Mouse (Mus musculus): ENCODE data around the gene Orm1. TPM values are rescaled to one million over a fixed set of nuclear protein-coding genes. Genes with fewer than 3 reads are reported as not detected.

Orm1 gene
- polyA plus RNA-seq, 1 experiment from 2014 or later, result 2.7 TPM

Other genes with a start within 250 kb of the Orm1 start
- gene Ambp, start 189.8 kb upstream of the Orm1 start, polyA plus RNA-seq (2015; fragmentation: Nextera tagmentation; extraction: Ambion mirVana), result 0.31 and 0.85 TPM in 2 replicates
- 0.19 and 0.26 TPM in 2 replicates for gene Kif12, start 172.4 kb upstream of the Orm1 start, polyA plus RNA-seq (2015; fragmentation: Nextera tagmentation; extraction: Ambion mirVana)
- gene Col27a1, start 130.6 kb upstream of the Orm1 start, polyA plus RNA-seq (2015; fragmentation: Nextera tagmentation; extraction: Ambion mirVana), result 1.8 and 1.9 TPM in 2 replicates
- not detected in 2 replicates for gene Orm3, start 11.6 kb downstream of the Orm1 start, polyA plus RNA-seq (2015; fragmentation: Nextera tagmentation; extraction: Ambion mirVana)
- 0.17 and 0.33 TPM in 2 replicates for gene Orm2, start 17.9 kb downstream of the Orm1 start, polyA plus RNA-seq (2015; fragmentation: Nextera tagmentation; extraction: Ambion mirVana)
- 20.6 and 25.9 TPM in 2 replicates for gene Akna, start 58.8 kb downstream of the Orm1 start, polyA plus RNA-seq (2015; fragmentation: Nextera tagmentation; extraction: Ambion mirVana)
- 12.0 and 17.1 TPM in 2 replicates for gene Whrn, start 151.4 kb downstream of the Orm1 start, polyA plus RNA-seq (2015; fragmentation: Nextera tagmentation; extraction: Ambion mirVana)
- gene Atp6v1g1, start 200.2 kb downstream of the Orm1 start, polyA plus RNA-seq (2015; fragmentation: Nextera tagmentation; extraction: Ambion mirVana), result 373 and 381 TPM in 2 replicates
- 13.7 and 14.9 TPM in 2 replicates for gene Tmem268, start 214.2 kb downstream of the Orm1 start, polyA plus RNA-seq (2015; fragmentation: Nextera tagmentation; extraction: Ambion mirVana)

Measured in thymus, postnatal 0 days (tissue).